Mouse (Mus musculus) retina, embryonic 14.5 days (tissue): ENCODE data around the gene Camta1.

Experiments
- DNase-seq: peaks from one replicate; pipeline ENCODE4 v3.0.0-alpha.2; 2015; ENCODE audit warnings: low spot score

The Camta1 gene

DNA sequence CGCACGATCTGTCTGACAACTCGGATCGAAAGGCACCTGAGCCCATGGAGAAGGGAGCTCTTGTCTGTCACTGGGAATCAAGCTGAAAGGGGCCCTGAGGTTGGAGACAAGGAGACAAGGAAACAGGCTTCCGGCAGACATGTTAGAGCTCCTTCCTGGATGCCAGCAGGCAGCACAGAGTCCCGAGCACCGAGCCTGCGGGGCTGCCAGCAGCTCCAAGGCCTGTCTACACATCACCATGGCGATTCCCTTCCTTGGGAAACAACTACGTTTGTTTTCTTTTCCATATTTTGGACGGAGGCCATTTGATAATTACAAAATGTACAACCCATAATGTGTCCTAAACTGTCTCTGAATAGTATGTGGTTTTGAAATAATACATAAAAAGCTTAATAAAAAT, 122.8 kb downstream of the Camta1 start:
- DNase-seq: no peak

DNA sequence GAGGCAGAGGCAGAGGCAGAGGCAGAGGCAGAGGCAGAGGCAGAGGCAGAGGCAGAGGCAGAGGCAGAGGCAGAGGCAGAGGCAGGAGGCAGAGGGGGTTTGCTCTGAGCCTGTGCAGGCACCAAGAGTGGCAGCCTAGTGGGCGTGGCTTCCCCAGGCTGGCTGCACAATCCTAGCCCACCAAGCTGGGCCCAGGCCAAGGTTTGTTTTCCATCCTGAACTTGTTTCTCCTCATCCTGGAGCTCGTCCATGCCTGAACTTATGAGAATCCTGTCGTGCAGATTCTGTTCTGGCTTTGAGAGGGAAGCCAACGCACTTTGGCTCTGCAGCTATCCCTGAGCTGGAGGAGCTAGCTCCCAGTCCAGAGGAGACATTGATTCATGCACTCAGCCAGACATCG, 123.4 kb downstream of the Camta1 start:
- no peak for DNase-seq

DNA sequence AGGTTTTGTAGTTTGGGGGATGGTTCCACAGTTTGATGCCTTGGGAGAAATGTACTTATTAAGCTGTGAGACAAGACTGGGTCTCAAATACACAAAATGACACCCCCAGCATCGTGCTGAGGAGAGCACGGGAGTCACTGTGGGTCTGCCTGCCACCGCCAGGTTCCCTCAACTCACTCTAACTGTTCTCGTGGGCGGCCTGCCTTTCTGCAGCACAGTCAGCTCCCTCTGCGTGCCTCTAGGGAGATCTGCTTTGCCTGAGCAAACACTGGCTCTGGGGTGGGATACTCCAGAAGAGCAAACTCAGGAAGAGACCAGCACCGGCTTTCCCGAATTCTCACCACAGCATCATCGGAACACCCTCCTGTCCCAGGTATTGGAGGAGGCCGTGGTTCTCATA, 129.0 kb downstream of the Camta1 start:
- no peak for DNase-seq

DNA sequence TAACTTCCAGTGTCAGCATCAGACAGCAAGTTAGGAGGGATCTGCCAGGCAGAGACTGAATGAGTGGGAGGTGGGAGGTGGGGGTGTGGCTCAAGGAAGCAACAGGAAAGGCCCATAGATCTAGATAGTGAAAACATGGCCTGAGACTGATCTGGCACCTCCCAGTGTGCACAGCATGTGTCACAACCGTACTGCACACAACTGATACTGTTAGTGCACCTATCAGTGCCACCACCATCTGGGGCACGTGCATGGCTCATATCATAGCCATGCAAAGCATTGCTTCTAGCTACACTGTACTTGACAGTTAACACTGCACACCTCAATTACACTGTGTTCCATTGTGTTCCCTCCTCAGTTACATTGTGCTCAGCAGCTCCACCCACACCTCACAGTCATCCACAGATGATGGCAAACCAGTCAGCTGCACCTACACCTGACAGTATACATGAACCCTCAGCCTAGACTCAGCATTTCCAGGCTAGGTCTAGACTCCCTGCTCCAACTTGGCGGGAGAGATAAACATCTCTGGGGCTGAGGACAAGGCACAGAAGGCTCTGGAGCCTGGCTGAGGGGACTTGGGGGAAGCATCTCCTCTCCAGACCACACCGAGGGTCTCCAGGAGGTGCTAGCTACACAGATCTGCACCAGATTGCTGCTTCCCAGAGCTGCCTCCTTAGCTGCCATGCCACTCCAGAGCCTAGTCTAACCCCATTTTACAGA, 131.5 kb downstream of the Camta1 start:
- no peak for DNase-seq

DNA sequence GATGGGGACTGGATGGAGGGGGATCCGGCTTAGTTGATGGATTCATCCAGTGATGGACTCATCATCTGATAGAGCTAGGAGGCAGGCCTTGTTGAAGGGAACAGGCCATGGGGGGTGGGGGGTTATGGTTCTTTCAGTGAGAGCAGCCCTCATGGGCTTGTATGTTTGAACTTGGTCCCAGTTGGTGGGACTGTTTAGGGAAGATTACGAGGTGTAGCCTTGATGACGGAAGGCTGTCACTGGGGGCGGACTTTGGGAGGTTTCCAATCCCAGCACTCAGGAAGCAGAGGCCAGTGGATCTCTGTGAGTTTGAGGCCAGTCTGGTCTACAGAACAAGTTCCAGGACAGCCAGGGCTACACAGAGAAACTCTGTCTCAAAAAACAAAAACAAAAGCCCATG, 132.6 kb downstream of the Camta1 start:
- DNase-seq: no peak

DNA sequence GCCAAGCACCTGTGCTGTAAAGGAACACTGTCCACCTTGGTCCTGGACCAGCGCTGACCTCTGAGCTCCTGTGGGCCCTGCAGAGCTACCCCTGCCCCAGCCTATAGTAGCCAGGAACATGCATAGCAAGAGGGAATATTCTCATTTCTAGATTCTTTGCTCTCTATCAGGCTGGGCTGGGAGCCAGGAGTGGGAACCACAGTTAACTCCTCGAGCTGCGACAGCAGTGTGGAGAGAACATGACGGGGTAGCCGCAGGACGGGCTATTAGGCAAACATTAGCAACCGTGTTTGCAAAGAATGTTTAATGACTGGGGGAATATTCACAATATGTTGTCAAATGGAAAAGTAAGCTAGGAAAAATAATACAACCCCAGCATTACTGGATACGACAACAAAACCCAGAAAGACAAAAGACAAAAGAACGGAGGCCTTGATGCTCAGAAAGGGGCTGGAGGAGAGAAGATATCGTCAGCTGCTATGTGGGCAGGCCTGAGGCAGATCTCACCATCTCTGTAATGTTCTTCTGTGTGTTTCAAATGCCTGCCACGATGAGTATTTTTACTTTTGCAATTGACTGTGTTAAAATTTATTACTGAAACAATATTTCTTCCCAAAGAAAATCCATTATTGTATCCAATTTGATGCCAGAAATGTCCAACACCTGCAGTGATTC, 133.1 kb downstream of the Camta1 start:
- DNase-seq: no peak

DNA sequence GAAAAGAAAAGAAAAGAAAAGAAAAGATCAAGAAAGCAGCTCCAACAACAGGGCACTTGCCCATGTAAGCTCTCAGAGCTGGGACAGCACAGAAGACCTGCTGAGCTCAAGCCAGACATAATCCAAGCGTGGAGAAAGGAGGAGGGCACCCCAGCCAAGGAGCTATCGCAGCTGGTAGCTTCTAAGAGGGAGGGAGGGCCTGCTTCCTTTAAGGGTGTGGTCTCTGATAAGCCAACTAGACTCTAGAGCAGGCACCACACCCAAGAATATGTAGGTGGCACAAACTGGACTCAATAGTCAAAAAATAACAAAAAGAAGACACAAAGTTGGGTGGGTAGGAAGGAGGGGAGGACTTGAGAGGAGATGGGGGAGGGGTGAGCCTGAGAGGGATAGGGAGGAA, 135.3 kb downstream of the Camta1 start:
- no peak for DNase-seq

DNA sequence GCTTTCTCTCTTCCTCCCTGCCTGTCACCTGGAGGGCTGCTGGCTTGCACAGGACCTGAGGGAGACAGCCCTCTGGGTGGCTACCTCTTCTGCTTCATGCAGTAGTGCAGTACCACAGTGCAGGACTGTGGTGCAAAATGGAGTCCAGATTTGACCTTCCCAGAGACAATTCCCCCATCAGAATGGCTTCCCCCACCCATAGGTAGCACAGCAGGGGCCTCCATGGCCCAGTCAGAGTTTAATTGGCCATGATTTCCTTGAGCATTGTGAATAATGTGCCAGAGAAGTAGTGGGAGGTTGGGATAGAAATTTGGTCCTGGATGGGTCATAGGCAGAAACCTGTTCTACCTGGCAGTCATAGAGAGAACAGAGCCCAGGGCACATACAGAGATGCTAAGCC, 136.8 kb downstream of the Camta1 start:
- DNase-seq: no peak

DNA sequence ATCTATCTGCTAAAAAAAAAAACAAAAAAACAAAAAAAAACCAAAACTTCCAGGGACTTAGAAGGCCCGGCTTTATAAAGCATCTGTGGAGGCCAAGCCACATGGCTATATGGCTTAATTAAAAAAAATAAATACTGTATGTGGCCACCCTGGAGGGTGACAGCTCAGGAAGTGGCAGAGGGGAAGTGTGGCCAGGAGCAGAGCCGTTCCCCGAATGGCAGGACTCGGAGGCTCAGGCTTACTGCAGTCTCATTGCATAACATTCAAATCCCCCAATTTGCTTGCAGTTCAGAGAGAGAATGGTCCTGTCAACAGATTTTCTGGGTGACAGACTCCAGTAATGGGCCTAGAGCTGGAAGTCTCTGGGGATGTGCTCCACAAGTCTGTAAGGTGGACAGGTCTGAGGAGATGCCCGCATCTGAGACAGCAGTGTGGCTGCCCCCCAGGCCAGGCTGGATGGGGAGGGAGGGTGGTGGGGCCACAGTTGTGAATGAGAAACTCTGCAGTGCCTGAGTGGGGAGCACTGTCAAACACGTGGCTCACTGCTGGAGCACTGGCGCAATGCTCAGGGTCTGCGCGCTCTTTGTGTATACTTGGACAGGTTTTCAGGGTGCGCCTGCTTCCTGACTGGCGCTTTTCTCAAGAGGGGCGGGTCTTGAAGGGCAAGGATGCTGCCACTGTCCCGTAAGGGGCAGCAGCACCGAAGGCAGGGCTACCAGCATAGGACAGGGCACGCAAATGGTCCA, 140.8 kb downstream of the Camta1 start:
- DNase-seq: peak; percentile 43

DNA sequence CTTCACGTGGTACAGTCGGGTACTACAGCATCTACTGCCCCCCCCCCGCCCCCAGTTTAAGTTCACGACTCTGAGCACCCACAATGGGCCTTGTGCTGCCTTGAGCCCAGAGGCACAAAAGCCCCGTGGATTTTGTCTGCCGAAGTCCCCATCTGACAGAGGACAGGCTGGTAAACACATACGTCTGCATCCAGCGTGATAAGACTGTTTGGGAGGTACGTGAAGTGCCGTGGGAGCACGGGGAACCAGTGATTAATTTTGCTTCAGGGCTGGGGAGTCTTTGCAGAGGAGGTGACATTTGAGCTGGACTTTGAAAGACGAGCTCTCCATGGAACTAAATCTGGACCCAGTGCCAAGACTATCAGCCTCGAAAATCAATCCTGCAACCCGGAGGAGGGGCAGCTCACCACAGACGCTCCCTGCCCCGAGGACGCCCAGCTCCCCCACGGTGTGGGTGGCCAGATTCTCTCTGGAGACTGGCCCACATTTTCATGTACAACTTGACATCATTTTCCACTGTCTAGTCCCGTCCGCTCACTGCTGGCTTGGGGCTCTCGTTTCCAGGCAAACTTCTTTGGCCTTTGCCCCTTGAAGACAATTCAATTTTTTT, 142.7 kb downstream of the Camta1 start:
- no peak for DNase-seq

DNA sequence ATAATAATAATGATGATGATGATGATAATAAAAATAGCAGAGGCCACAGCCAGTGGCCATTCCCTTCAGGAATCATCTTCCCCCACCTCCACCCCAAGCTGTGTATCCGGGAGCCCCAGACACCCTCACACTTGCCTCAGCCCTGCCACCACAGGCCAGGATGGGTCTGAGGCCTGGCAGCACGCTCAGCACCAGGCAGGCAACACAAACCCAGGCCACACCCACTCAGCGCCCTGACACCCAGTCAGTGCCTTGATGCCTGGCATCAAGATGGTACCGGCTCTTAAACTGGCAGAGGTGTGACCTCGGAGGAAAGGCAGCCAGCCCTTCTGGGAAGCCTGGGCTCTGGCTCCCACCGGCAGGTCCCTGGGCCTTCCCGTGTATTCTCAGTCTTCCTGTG, 143.8 kb downstream of the Camta1 start:
- DNase-seq: no peak

DNA sequence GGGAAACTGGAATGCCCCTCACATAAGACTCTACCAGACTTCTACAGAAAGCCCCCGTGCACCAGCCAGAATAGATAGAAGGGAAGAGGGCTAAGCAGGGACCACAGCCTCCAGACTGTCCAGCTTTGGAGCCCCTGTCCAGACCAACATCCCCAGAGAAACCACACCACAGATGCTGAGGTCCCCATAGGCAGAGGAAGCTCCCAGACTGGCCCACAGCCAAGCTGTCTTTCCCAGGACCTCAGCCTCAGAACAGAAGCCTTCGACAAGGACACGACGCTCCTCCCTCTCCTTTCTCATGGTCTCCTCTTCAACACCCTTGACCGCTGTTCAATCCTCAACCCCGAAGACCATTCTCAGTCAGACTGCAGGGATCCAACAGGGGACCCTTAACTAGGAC, 148.0 kb downstream of the Camta1 start:
- DNase-seq: no peak

DNA sequence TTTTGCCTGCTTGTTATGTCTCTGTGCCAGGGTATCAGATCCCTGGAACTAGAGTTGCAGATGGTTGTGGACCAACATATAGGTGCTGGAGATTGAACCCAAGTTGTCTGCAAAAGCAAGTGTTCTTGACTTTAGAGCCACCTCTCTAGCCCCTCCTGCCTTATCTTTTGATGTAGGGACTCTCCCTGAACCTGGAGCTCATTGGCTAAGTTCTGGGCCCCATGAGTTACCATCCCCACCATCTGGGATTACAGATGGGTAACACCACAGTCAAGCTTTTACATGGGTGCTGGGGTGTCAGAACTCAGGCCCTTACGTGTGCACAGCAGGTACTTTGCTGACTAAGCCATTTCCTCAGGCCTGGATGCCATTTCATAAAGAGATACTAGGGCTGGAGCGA, 150.3 kb downstream of the Camta1 start:
- no peak for DNase-seq

DNA sequence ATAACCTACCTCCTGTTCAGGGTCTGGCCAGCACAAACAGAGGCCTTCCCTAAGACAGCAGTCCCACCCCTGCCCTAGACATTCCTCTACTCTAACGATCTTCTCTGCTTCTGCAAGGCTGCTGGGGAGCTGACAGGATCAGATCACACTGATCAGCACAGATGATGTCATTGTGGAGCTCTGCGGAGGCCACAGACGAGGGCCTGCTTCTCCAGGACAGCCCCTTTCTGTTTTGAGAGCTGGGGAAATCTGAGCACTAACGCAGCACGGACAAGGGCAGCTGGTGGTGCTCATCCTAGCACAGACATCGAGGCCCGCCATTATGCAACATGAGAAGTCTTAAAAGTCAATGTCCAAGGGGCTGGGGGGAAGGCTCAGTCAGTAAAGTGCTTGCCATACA, 151.2 kb downstream of the Camta1 start:
- no peak for DNase-seq

DNA sequence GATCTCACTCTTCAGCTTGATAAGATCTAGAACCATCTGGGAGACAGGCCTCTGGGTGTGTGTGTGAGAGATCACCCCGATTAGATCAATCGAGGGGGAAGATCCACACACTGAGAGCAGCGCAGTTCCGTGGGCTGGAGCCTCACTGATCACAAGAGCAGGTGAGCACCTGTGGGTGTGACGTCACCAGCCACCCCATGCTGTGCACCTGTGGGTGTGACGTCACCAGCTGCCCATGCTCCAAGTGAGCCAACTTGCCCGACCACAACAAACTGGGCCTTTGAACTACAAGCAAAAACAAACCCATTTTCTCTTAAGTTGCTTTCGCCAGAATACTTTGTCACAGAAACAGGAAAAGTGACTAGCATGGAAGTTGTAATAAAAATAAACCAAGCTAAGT, 152.4 kb downstream of the Camta1 start:
- no peak for DNase-seq

DNA sequence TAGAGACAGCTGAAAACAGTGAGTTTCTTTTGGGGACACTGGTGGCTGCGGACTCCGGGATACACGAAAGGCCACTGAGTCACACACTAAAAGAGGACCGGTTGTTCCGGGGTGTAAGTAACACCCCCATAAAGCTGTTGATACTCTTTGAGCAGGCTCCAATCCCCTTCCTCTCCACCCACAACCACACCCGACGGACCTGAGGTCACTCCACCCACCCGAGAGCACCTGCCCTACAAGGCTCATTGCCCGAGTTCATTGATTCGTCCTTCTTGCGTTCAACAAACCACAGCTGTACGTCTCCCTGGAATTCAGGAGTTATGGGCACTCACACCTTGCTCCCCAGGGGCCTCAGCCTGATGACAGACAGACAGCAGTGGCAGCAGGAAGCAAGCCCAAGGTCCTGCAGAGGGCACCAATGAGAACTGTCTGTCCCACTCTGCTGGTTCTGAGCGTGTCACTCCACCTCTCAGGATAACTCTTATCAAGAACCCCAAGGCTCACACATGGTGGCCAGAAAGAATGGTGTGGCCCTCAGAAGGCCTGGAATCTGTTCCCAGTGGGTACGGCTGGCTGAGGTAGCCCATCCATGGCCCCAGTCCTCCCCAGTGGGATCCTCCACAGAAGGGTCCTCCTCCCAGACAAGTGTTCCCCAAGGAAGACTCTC, 158.5 kb downstream of the Camta1 start:
- DNase-seq: no peak

DNA sequence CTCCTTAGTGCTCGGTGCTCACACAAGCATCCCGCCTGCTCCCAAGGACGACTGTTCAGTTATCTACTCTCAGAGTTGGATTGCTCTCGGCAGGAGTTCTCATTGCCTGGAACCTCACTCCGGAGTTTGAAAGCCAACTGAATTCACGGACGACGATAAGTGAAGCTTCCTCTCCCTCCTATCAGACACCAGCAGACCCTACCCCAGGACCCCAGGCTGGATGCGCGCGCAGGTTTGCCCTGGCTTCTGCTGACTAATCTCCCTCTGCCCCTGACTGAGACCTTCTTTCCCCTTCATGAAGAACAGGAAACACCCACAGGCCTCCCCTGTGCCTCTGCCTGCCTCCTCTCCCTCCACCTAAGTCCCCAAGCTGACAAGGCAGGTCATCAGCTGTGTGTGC, 159.2 kb downstream of the Camta1 start:
- DNase-seq: no peak

DNA sequence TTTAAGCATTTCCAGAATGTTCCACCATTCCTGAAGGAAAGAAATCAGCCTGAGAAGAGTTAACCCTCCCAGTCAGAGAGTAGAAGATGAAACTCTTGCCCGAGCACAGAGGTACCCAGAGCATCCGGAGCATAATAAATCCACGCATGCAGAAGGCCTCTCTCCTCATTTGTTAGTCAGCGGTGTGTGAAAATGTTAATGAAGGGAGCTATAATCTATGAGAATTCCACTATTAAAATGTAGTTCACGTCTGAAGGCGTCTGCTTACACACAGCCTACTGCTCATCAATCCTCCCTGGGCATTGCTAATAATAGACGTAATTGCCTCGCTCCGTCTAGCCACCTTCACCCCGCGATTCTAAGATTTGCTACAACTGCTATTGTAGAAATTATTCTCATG, 165.7 kb downstream of the Camta1 start:
- DNase-seq: no peak

DNA sequence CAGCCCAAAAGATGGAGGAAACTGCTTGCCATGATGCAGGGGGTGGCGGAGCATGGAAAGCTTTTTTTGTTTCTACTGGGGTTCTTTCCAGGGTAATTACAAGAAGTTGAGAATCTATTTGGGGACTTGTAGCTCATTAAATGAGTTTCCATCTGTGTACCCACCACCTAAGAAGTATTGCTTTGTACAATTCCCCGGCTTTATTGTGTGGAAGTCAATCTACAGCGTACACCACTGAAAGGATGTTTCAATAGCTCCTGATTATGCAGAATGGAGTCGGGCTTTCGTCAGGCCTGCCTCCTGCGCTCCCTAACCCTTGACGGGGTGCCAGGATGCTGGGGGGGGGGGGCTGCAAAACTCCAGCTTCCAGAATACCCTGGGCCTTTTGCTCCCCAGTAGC, 167.1 kb downstream of the Camta1 start:
- DNase-seq: no peak

DNA sequence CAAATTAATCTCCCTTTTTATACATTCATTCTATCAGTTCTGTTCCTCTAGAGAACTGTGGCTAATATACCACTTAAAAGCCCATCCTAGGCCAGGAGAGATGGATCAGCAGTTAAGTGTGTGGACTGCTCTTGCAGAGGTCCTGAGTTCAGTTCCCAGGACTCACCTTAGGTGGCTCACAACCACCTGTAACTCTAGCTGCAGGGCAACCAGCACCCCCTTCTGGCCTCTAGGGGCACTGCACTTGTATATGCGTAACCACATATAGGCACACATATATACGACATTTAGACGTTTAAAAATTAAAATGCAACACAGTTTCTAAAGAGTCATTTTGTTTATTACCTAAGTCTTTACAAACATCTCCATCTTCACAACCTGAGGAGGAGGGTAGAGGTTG, 167.6 kb downstream of the Camta1 start:
- no peak for DNase-seq

DNA sequence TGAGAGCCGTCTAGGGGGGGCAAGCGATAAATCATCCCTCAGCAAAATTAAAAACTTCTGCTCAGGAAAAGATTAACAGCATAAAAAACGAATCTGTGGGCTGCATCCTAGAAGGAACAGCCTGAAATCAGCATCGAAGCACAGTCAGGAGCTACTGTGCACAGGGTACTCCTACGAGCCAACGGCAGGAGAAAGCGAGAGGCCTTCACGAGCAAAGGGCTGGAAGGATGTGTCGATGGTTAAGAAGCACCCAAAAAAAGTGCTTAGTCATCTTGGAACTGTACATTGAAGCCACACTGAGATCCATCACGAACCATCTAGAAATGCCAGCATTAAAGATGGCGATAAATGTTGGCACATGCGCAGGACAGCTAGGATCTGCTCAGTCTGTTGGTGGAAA, 171.6 kb downstream of the Camta1 start:
- DNase-seq: no peak

DNA sequence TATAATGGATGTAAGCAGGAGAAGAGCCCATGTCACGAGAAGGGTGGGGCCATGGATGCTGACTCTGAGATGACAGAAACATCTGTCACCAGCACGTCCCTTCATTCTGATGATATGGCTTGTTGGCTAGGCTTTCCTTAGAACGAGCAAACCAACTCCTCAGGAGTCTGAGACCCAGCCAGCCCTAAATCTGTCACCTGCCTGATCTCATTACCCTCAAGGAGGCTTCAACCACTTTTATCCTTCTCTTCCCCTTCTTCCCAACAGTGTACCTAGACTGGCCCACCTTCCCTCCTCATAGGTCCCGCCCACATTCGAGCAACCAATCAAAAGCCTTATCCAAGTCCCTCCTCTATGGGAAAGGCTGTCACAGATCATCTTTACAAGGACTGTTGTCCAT, 173.5 kb downstream of the Camta1 start:
- DNase-seq: no peak
